Mouse (Mus musculus) olfactory bulb, adult 2 months (tissue): ENCODE results near the gene Pip5k1b. TPM values are rescaled to one million over a fixed set of nuclear protein-coding genes. Genes with fewer than 3 reads are reported as not detected.

ENCODE experiments used
- H3K27ac ChIP-seq: fragments of 200-500 bp; 2 replicates; pipeline ENCODE4 v1.5.1; 2012; ENCODE audit warnings: low read depth, low read length; ENCODE audit not compliant: insufficient read depth
- H3K4me1 ChIP-seq: fragments of 200-500 bp; 2 replicates; pipeline ENCODE4 v1.6.1; 2012; ENCODE audit warnings: low read length; ENCODE audit not compliant: control insufficient read depth, insufficient read depth
- H3K4me3 ChIP-seq: fragments of 200-500 bp; 2 replicates; pipeline ENCODE4 v1.5.1; 2012; ENCODE audit warnings: mild to moderate bottlenecking, low read depth, low read length, moderate library complexity; ENCODE audit not compliant: insufficient read depth
- CTCF ChIP-seq: fragments of 200-500 bp; IDR thresholded peaks from 2 replicates; pipeline ENCODE4 v1.5.1; 2012; ENCODE audit warnings: low read depth, mild to moderate bottlenecking, low read length, moderate library complexity; ENCODE audit not compliant: insufficient read depth
- POLR2A ChIP-seq: fragments of 200-500 bp; IDR thresholded peaks from 2 replicates; pipeline ENCODE4 v1.6.1; 2012; ENCODE audit warnings: mild to moderate bottlenecking, low read depth, low read length, moderate library complexity; ENCODE audit not compliant: insufficient read depth
- WGBS: fragments of 180-500 bp; shearing (Covaris S2); methylation state at CpG from one replicate; pipeline ENCODE4 v1.1.7; 2018; 5-methylcytosine and 5-hydroxymethylcytosine counted together
- polyA plus RNA-seq: library from polyadenylated mRNA; stranded (reverse); fragments of >200 nt; gene quantifications from 2 replicates; pipeline ENCODE4 v1.2.4, GENCODE M21; 2012; ENCODE audit warnings: low replicate concordance; ENCODE audit not compliant: missing spikeins, insufficient read depth, insufficient read length

Pip5k1b gene
- polyA plus RNA-seq, 1 experiment, result not detected

DNA sequence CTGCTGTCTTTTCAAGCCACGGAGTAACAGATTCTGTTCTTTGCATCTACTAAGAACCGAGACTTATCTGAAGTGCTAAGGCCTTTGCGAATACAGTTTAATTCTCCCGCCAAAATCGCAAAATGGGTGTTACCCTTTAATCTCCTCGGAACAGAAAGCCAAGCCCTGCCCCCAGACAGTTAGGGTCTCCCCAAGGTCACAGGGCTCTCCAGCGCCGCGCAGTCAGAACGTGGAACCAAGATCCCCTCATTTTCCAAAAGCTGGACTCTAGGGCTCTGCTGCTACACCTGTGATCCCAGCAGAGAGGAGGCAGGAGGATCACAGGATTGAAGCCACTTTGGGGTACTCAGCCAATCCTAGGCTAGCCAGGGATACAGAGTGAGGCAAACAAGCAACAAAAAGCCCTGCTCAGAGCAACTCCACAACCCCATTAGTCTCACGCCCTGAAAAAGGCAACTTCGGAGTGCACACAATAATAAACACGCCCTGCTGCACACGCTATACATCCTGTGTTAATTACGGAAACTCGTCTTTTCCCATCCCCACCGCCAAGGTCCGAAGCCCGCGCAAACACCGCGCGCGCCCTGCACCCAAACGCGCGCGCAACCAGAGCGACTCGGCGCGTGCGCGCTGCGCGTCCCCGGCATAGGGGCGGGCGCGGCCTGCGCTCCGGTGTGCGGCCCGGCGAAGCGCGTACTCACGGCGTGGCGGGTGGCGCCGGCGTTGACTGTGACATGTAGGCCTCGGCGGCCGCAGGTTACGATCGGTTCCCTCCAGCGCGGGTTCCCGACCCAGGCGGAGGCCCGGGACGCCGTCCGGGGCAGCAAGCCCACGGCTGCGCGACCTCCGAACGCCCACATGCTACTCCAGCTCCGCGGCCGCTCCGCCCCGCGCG, 275.7 kb downstream of the Pip5k1b start:
- Histone ChIP-seq H3K4me1 (no peaks in the 10 kb centered on the region), H3K4me3 (peak overlapping the region; percentile 79), H3K27ac (peak overlapping the region; percentile 69)
- TF ChIP-seq POLR2A (peak; percentile 73), CTCF (no peak)
- WGBS, result under 1% methylated on average over 78 of the region's 78 CpGs

DNA sequence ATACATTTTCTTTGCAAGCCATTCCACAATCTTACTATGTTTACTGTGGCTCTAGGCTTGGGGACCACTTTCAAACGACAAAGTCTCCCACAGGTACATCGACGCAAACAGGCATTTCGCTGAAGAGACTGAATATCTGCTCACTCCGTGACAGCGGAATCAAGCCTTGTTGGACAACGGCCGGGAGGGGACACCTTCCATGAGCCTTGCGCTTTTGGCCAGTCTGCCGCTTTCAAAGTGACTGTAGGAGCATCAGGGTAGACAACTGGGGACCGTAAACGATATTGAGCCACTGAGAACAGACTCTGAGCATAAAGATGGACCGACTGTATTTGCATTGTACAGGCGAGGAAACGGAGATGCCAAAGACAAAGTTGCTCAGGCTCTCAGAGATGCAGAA, 276.8 kb downstream of the Pip5k1b start:
- H3K4me1 ChIP-seq, result no peaks in the 10 kb centered on the region
- no peak overlapping the region for H3K27ac ChIP-seq
- TF ChIP-seq POLR2A (no peak), CTCF (no peak)
- 91% methylated on average over 15 of the region's 15 CpGs for WGBS
- no peak overlapping the region for H3K4me3 ChIP-seq

DNA sequence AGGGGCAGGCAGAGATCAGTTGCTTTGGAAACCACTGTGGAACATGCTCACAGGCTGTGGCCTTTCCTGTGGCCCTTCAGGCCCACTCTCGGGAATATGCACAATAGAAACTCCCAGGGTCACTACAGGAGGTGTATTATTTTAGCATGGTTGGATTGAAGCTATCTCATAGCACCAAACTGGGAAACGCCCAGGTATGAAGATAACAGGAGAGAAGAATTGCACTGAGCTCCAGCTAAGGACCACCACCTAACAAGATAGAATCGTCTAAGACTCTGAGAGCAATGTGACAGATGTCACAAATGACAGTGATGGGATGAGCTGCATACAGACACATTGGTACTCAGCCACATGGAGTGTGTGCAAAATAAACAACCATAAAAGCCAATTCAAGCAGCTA, 281.4 kb downstream of the Pip5k1b start:
- H3K4me1 ChIP-seq, result 0 out of 2 replicates have a peak, but pooled peaks cover 4% of the 10 kb centered on the region
- 79% methylated on average over 3 of the region's 3 CpGs for WGBS
- TF ChIP-seq POLR2A (no peak), CTCF (no peak)
- H3K4me3 ChIP-seq, result no peak overlapping the region
- H3K27ac ChIP-seq, result no peak overlapping the region

DNA sequence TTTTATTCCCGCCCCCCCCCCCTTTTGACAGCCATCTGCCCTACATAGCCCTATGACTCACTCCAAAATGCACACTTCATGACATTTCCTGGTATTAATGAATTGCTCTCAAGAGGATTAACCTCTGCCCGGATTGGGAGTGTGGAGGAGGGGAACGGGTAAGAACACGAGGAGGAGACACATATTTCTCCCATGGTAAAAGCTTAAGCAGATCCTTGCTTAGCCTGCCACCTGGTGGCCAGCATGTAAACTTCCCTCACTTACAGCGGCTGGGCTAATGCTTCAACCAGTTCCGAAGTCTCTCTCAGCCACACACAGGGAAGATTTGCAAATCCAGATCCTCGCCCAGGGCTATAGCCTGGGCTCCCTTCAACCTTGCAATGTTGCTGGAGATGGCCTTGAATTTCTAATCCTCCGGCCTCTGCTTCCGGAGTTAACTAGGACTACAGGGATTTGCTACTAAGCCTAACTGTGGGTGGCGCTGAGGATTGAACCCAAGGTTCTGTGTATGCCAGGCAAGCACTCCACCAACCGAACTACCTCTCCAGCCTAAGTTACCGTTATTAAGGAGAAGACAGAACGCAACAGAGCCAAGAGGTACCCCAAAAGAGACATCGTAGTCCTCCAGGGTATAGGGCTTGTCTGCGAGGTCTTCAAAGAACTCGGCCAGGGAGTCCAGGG, 283.8 kb downstream of the Pip5k1b start:
- 45% methylated on average over 16 of the region's 16 CpGs for WGBS
- H3K27ac ChIP-seq, result no peak overlapping the region
- TF ChIP-seq CTCF (peak; percentile 29; the same call in 1 of the 2 replicates), POLR2A (no peak)
- H3K4me1 ChIP-seq, result 0 out of 2 replicates have a peak, but pooled peaks cover 4% of the 10 kb centered on the region
- H3K4me3 ChIP-seq, result no peak overlapping the region

DNA sequence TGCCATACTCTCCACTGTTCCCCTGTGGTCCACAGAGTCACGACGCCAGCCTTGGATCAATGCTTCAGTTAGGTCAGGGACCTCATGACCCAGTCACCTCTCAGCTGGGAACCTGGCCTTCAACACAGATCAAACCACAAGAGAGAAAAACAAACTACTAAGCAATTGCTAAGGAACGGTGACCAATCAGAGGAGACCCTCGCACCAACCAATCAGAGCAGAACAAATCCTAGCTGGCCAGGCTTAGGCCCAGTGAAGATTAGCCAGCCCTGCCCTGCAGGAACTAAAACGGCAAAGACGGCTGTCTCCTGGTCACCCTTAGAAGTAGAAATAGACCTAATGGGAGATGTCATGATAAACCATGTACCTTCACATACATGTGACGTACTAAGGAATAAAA, 284.3 kb downstream of the Pip5k1b start:
- H3K4me3 ChIP-seq, result no peak overlapping the region
- TF ChIP-seq POLR2A (no peak), CTCF (no peak)
- H3K4me1 ChIP-seq, result 0 out of 2 replicates have a peak, but pooled peaks cover 4% of the 10 kb centered on the region
- WGBS, result 59% methylated on average over 7 of the region's 7 CpGs
- no peak overlapping the region for H3K27ac ChIP-seq

GRCm38 (mm10) chr19:24268531-24268930, 287.1 kb downstream of the Pip5k1b start:
- WGBS, result 66% methylated on average over 4 of the region's 4 CpGs
- Histone ChIP-seq H3K4me3 (no peak overlapping the region), H3K4me1 (0 out of 2 replicates have a peak, but pooled peaks cover 4% of the 10 kb centered on the region), H3K27ac (no peak overlapping the region)
- TF ChIP-seq CTCF (no peak), POLR2A (no peak)

DNA sequence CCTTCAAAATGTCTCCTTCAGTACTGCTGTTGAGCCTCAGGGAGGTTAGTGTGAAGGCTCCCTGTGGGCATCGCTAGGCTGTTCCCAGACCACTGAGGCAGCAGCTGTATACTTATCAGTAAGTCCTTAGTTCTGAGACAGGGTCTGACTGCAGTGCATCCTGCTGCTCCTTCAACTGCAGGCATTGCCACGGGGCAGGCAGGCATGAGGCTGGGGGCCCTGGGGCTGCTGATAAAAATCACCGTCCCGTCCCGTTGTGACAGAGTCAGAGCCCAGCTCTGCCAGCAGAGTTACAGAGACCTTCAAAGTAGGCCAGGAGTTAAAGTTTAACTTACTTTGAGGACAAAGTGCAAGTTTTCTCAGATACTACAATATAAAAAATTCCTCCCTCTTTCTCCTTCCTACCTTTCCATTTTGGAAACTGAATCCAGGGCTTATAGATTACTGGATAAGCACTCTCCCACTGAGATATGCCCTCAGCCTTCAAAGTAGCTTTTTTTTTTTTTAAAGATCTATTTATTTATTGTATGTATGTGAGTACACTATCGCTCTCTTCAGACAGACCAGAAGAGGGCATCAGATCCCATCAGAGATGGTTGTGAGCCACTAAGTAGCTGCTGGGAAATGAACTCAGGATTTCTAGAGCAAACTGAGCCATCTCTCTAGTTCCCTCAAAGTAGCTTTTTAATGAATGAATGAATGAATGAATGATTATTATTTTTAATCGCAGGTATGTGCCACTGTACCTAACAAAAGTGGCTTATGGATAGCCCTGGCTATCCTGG, 289.4 kb downstream of the Pip5k1b start:
- TF ChIP-seq CTCF, result no peak
- no peak for TF ChIP-seq POLR2A
- H3K4me1 ChIP-seq, result 0 out of 2 replicates have a peak, but pooled peaks cover 2% of the 10 kb centered on the region
- H3K27ac ChIP-seq, result no peak overlapping the region
- no peak overlapping the region for H3K4me3 ChIP-seq
- WGBS, result 93% methylated on average over 7 of the region's 7 CpGs

DNA sequence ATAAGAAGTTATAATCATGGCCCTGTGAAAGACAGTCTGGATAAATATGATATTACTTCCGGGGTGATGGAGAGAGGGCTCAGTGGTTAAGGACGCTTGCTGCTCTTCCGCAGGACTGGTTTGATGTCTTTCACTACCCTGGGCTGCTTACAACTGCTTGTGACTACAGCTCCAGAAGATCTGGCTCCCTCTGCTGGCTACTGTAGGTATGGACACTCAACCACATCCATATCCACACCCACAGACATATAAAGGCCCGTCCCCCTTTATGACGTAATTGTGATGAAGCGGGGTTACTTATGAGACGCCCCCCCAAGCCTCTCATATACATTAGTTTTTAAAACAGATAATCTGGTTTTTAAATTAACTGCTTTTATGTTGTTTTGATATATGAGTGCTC, 290.7 kb downstream of the Pip5k1b start:
- 46% methylated on average over 7 of the region's 7 CpGs for WGBS
- Histone ChIP-seq H3K27ac (no peak overlapping the region), H3K4me1 (no peaks in the 10 kb centered on the region), H3K4me3 (no peak overlapping the region)
- TF ChIP-seq CTCF, result no peak
- TF ChIP-seq POLR2A, result no peak
